Mouse (Mus musculus) bone marrow macrophage, adult 2 months (primary cell): Measurements from ENCODE around the gene Serpinb7.

Experiments used
- CTCF ChIP-seq: IDR thresholded peaks from 2 replicates; pipeline ENCODE4 v1.5.1; 2012; ENCODE audit warnings: low read depth, mild to moderate bottlenecking, low read length, moderate library complexity
- POLR2A ChIP-seq: IDR thresholded peaks from 2 replicates; pipeline ENCODE4 v1.6.1; 2012; ENCODE audit warnings: mild to moderate bottlenecking, low read depth, low read length, borderline replicate concordance

GRCm38 (mm10) chr1:107368944-107369343 lies 30.5 kb upstream of the Serpinb7 start:
- no peak for TF ChIP-seq POLR2A
- no peak for TF ChIP-seq CTCF
